Mouse (Mus musculus) kidney, adult 2 months (tissue): ENCODE measurements around the gene Morn1.

ENCODE experiments used
- CTCF ChIP-seq: fragments of 200-500 bp; conservative IDR thresholded peaks from 2 replicates; pipeline ENCODE4 v1.5.1; 2011; ENCODE audit warnings: low read depth, mild to moderate bottlenecking, control low read depth, low read length, moderate library complexity, mixed read lengths; ENCODE audit not compliant: insufficient read depth, insufficient read length
- POLR2A ChIP-seq: fragments of 200-500 bp; IDR thresholded peaks from one replicate; pipeline ENCODE4 v1.6.1; 2011; ENCODE audit warnings: low read depth, low read length, control low read depth

- no peak for TF ChIP-seq CTCF
- TF ChIP-seq POLR2A, result no peak
These were observed 23.1 kb downstream of the Morn1 start for GRCm38 (mm10) chr4:155109471-155109870.
